Mouse (Mus musculus) erythroblast, embryonic 14.5 days (primary cell): ENCODE results near the gene Foxp1. TPM values are rescaled to one million over a fixed set of nuclear protein-coding genes. Genes with fewer than 3 reads are reported as not detected.

Source experiments
- H3K27me3 ChIP-seq: 2 replicates; pipeline ENCODE4 v1.6.1; 2012; ENCODE audit warnings: inconsistent platforms; ENCODE audit not compliant: control insufficient read depth
- H3K36me3 ChIP-seq: 2 replicates; pipeline ENCODE4 v1.6.1; 2012; ENCODE audit warnings: mild to moderate bottlenecking, inconsistent platforms; ENCODE audit not compliant: control insufficient read depth
- H3K4me1 ChIP-seq: 2 replicates; pipeline ENCODE4 v1.6.1; 2012; ENCODE audit warnings: inconsistent platforms; ENCODE audit not compliant: control insufficient read depth
- H3K4me3 ChIP-seq: replicated peaks from 2 replicates; pipeline ENCODE3; 2012; ENCODE audit warnings: moderate library complexity, mild to moderate bottlenecking, inconsistent platforms
- H3K9me3 ChIP-seq: 2 replicates; pipeline ENCODE4 v1.6.1; 2012; ENCODE audit warnings: low read length, inconsistent platforms, mixed read lengths; ENCODE audit not compliant: control insufficient read depth
- GATA1 ChIP-seq: IDR thresholded peaks from 2 replicates; pipeline ENCODE4 v1.6.1; 2012; ENCODE audit warnings: low read length, inconsistent platforms, mixed read lengths
- TAL1 ChIP-seq: IDR thresholded peaks from 3 replicates; pipeline ENCODE4 v1.6.1; 2012; ENCODE audit warnings: low read length, inconsistent platforms, mixed read lengths
- polyA plus RNA-seq: library from polyadenylated mRNA; stranded (reverse); fragments of >175 nt; gene quantifications from 2 replicates; pipeline ENCODE4 v1.2.3, GENCODE M21; 2012

Foxp1 gene
- polyA plus RNA-seq, 1 experiment, result 1.7 TPM

DNA sequence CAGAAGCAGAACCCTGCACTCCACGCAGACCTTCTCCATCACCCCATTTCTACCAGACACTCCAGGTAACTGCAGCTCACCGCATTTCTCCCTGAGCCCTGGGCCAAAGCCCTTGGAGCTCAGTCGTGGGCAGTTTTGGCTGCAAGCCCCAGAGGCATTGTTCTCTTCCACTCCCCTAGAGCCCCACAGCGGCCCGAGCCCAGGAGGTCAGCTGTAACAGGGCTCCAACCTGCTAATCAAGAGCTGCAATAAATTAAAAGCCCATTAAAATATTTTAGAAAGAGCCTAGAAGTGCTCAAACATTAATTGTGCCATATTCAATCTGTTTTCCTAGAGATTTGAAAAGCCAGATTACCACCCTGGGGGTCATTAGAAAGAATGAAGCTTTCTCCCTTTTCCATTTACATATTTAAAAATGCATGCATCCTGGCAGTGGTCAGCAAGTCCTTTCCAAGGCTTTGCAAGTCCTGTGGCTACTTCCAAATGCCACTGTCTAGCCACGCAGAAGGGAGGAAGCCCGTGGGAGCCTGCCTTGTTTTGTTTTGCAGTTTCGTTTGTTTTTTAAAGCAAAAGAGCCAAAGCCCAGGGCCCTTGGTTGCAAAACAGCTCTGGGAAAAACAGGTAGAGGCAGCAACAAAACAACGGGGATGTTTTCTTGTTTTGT, 83.2 kb downstream of the Foxp1 start:
- Histone ChIP-seq H3K9me3 (no peaks in the 10 kb centered on the region), H3K4me3 (no peak overlapping the region), H3K4me1 (no peaks in the 10 kb centered on the region), H3K27me3 (no peaks in the 10 kb centered on the region), H3K36me3 (no peaks in the 10 kb centered on the region; the same call in 1 of the 2 replicates)
- TF ChIP-seq TAL1 (no peak), GATA1 (no peak)

DNA sequence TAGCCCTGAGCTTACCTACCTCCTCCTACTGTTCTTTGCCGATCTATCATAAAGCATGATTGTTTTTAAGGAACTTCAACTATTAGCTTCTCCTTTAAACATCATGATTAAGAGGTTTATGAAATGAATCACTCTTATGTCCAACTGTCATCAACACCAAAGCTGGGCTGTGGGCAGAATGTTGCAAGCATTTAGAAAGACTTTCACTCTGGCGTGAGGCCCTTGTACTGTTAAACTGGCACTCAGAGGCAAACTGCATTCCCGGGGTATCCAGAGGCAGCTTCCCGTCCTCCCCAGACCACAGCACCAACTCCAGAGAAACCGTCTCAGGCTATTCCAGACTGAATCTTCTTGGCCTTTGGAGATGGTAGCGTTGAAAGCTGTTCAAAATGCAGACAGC, 86.2 kb downstream of the Foxp1 start:
- TF ChIP-seq GATA1 (no peak), TAL1 (no peak)
- H3K4me1 ChIP-seq, result no peaks in the 10 kb centered on the region
- H3K4me3 ChIP-seq, result no peak overlapping the region
- no peaks in the 10 kb centered on the region for H3K27me3 ChIP-seq
- no peaks in the 10 kb centered on the region for H3K9me3 ChIP-seq
- H3K36me3 ChIP-seq, result no peaks in the 10 kb centered on the region; the same call in 1 of the 2 replicates

DNA sequence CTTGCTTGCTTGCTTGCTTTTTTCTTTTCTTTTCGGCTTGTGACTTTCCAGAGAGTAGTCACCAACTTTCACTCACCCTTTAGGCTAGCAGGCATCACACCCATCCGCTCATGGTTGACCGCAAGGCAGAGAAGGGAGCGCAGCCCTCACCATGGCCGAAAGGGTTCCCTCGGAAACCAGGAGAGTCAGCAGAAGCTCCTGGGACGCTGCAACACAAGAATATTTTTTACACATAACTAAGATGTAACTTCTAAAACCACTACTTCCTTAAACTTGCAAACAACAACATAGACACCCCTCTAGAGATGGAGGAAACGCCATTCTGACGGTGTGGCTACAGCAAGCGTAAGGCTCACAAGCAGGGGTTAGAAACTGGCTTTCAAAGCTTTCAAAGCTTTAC, 87.4 kb downstream of the Foxp1 start:
- TF ChIP-seq TAL1, result no peak
- no peak for TF ChIP-seq GATA1
- no peaks in the 10 kb centered on the region; the same call in 1 of the 2 replicates for H3K36me3 ChIP-seq
- no peaks in the 10 kb centered on the region for H3K4me1 ChIP-seq
- H3K27me3 ChIP-seq, result no peaks in the 10 kb centered on the region
- H3K4me3 ChIP-seq, result no peak overlapping the region
- H3K9me3 ChIP-seq, result no peaks in the 10 kb centered on the region

DNA sequence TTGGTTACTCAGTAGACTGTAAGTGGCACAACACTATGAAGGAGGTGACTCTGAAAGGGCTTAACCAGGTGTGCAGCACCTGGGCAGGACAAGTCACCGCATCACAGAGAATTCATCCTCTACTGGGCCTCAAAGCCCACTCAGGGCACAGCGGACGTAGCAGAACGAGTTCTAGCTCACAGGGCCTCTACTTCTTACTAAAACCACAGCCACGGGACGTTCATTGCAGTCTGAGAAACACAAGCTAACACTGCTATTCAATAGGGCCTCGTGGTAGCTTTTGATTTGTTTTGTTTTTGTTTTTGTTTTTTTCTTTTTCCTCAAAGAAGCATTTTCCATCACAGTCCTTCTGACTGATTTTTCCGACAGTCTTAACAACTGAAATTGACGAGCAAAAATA, 89.5 kb downstream of the Foxp1 start:
- H3K4me3 ChIP-seq, result no peak overlapping the region
- TF ChIP-seq TAL1, result no peak
- TF ChIP-seq GATA1, result no peak
- H3K9me3 ChIP-seq, result no peaks in the 10 kb centered on the region
- H3K4me1 ChIP-seq, result no peaks in the 10 kb centered on the region
- H3K27me3 ChIP-seq, result no peaks in the 10 kb centered on the region
- no peaks in the 10 kb centered on the region; the same call in 1 of the 2 replicates for H3K36me3 ChIP-seq

DNA sequence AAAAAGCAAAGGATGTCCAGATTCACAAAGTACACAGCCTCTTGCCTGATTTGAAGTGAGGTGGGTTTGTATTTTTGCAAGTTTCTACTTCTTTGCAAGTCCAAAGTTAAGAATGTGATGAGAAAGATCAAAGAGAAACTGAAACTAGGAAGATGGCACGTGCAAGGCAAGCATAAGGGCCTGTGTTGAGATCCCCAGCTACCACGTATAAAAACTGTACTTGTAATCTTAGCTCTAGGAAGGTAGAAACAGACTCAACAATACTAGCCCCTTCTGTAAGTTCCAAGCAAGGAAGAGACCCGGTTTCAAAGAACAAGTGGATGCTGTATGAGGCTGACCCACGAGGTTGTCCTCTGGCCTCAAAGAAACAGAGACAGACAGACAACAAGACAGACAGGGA, 90.6 kb downstream of the Foxp1 start:
- Histone ChIP-seq H3K36me3 (no peaks in the 10 kb centered on the region; the same call in 1 of the 2 replicates), H3K27me3 (no peaks in the 10 kb centered on the region), H3K4me3 (no peak overlapping the region), H3K4me1 (no peaks in the 10 kb centered on the region), H3K9me3 (no peaks in the 10 kb centered on the region)
- TF ChIP-seq GATA1 (no peak), TAL1 (no peak)

DNA sequence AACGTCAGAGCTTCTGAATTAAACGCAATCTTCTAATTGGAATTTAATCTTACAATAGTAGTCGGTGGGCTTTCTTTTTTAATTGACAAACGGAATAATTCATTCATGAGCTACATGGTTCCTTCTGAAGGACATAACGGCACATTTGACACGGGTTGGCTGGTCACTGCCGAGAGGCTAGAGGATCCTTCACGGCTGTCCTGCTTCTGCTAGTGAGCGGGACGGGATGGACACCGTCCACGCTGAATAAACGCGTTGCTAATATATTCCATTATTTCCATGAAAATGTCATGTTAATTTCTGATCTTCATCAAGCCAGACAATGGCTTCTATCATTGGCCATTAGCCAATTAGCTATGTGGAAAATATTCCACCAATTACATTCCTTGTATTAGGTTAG, 92.0 kb downstream of the Foxp1 start:
- Histone ChIP-seq H3K9me3 (no peaks in the 10 kb centered on the region), H3K4me1 (no peaks in the 10 kb centered on the region), H3K4me3 (no peak overlapping the region), H3K27me3 (no peaks in the 10 kb centered on the region), H3K36me3 (no peaks in the 10 kb centered on the region; the same call in 1 of the 2 replicates)
- TF ChIP-seq TAL1 (no peak), GATA1 (no peak)

DNA sequence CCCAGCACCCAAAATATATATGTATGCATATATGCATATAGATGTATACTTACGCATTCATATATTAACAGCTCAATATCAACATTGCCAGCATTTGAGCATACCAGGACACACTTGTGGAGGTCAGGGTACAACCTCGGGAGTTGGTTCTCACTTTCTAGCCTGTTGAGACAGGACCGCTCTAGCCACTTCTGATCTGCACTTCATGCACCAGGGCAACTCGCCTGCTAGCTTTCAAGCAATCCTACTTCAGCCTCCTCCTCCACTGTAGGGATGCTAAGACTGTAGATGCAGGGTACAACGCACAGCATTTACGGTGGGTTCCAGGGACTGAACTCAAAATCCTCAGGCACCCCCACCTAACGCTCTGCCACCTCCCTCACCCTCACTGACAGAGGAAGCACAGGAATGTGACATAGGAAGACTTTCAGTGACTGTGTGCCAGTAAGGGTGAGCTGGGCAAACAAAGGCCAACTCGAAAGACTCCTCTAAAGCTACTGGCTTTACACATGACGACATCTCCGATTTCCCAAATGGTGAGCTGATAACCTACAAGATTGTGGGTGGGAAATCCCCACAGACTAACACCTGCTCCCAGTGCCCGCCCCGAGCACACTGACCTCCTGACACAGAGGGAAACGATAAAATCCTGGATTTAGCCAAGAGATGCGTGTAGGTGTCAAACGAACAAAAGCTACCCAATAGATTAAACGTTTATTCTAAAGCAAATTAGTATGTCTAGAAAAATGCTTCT, 93.0 kb downstream of the Foxp1 start:
- TF ChIP-seq GATA1 (no peak), TAL1 (no peak)
- no peaks in the 10 kb centered on the region; the same call in 1 of the 2 replicates for H3K36me3 ChIP-seq
- no peaks in the 10 kb centered on the region for H3K9me3 ChIP-seq
- no peaks in the 10 kb centered on the region for H3K27me3 ChIP-seq
- no peak overlapping the region for H3K4me3 ChIP-seq
- no peaks in the 10 kb centered on the region for H3K4me1 ChIP-seq

DNA sequence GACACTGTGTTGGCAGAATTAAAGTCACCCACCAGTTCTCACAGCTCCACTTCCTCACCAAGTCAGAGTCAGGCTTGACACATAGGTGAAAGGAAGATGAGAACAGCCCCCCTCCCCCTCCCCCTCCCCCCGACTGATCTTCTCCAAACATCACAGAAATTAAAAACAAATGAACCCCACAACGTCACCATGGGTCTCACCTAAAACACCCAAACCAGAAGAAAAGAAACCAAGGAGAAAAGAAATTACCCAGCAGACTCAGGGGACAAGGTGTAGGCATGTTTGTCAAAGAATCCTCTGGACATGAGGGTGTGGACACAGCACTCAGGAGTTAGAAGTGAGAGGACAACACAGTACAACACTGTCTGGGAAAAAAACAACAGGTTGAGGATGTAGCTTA, 93.6 kb downstream of the Foxp1 start:
- H3K27me3 ChIP-seq, result no peaks in the 10 kb centered on the region
- TF ChIP-seq TAL1 (no peak), GATA1 (no peak)

DNA sequence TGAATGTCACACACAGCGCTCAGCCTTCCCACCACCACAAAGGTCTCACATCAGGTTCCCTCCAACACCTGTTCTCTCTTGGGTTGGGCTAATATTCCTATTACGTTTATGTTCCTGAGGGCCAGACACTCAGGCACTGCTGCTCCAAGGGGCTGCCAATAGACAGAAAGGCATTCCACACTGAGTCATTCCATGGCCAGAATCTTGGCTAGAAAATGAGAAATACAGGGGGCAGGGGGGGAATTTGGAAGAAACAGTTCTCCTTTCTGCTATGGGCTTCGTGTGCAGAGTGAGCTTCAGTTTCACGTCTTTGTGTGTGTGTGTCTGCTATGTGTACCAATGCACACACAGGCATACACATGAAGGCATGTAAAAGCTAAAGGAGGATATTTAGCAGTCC, 95.2 kb downstream of the Foxp1 start:
- TF ChIP-seq TAL1 (no peak), GATA1 (no peak)
- Histone ChIP-seq H3K36me3 (no peaks in the 10 kb centered on the region; the same call in 1 of the 2 replicates), H3K4me3 (no peak overlapping the region), H3K27me3 (no peaks in the 10 kb centered on the region), H3K4me1 (no peaks in the 10 kb centered on the region), H3K9me3 (no peaks in the 10 kb centered on the region)

More for the DNA sequence above, 93.6 kb downstream of the Foxp1 start:
- H3K4me3 ChIP-seq, result no peak overlapping the region
- no peaks in the 10 kb centered on the region for H3K4me1 ChIP-seq
- H3K36me3 ChIP-seq, result no peaks in the 10 kb centered on the region; the same call in 1 of the 2 replicates
- H3K9me3 ChIP-seq, result no peaks in the 10 kb centered on the region
